Mouse (Mus musculus): ENCODE results near the gene Marc1.

DNA sequence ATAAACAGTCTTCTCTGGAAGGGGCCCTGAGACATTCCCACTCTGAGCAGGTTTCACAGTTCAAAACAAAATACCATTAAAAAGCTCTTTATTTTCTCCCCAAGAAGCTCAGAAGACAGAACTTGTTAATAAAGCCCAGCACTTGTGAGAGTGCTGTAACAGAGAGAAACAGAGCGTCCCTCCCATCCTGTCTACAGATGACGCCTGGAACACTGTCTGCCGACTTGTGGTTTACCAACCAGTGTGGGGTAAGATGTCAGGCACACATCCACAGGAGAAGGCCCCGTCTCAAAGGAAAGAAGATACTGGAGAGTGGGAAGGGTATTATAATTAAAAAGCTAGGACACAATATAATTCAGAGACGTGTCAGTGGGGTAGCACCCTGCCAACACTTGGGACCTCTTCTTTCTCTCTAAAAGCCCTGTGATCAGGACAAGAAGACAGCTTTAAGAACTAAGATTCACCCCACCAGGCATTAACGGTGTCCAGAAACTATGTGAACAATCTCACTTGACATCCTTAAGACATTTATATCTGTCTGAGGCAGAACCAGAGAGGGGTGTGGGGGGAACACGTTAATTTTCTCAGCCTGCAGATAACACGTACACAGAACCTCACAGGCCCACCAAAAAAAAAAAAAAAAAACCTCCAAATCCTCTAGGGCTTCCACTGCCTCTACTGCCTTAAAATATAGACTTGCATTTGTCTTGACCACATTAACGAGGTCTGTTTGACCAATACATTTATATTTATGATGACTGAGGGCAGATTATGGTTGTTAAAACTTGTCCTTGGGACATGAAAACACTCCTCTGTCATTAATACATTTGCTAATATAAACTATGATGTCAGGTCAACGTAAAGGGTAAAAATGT, 29.6 kb downstream of the Marc1 start:
- no peak for TF ChIP-seq CTCF (IDR thresholded peaks at IDR 0.05; ENCODE audit: control insufficient read depth, insufficient read depth, insufficient read length)
- no peak for TF ChIP-seq USF1 (IDR thresholded peaks at IDR 0.05; ENCODE audit: low read depth)
- TF ChIP-seq MAX (IDR thresholded peaks at IDR 0.05), result no peak
- no peak for TF ChIP-seq CEBPB (IDR thresholded peaks at IDR 0.05; ENCODE audit: low read depth)
- TF ChIP-seq MYOD1 (IDR thresholded peaks at IDR 0.05; ENCODE audit: control insufficient read depth, insufficient read length, low read depth), result peak; percentile 5

Measured in C2C12 (cell line).